Mouse (Mus musculus) neural tube, embryonic 10.5 days (tissue): Measurements from ENCODE around the gene Gm47791.

Experiments used
- DNase-seq: peaks from one replicate; pipeline ENCODE4 v3.0.0-alpha.2; 2017; ENCODE audit warnings: low spot score; ENCODE audit errors: extremely low spot score

Gm47791 gene

DNA sequence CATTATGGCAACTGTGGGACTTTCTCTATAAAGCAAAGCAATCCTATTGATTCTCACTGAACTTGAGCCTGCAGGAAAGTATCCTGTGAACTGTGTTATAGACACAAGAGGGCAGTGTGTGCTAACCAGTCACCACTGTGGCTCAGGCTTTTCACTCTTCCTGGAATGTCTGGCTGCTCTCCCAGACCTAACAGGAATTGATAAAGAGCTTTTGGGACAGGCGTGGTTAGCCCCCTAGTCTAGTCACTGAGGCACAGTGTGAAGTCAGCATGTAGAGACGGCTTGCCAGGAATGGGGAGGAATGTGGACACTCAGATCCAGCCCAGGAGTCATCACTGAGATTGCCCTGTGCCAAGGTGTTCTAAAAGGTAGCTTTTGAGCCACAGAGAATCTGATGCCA is 16.4 kb upstream of the Gm47791 start:
- peak; percentile 34 for DNase-seq

DNA sequence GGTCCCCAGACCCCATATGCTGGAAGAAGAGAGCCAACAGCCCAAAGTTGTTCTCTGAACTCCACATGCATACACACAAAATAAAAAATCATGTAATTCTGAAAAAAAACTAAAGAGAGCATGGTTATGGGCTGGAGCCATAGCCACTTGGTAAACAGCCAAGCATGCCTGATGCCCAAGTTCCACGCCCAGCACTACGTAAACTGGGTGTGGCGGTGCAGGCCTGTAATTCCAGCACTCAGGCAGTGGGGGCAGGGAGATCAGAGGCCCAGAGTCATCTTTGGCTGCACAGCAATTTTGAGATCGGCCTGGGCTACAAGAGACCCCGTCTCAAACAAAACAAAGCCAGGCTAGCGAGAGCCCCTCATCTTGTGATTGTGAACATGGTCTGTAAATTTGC is 14.5 kb upstream of the Gm47791 start:
- DNase-seq = no peak

GRCm38 (mm10) chr1:82783559-82783958 is 12.5 kb upstream of the Gm47791 start:
- DNase-seq = no peak

- no peak for DNase-seq
Measured at GRCm38 (mm10) chr1:82779388-82779966, 8.4 kb upstream of the Gm47791 start.

DNA sequence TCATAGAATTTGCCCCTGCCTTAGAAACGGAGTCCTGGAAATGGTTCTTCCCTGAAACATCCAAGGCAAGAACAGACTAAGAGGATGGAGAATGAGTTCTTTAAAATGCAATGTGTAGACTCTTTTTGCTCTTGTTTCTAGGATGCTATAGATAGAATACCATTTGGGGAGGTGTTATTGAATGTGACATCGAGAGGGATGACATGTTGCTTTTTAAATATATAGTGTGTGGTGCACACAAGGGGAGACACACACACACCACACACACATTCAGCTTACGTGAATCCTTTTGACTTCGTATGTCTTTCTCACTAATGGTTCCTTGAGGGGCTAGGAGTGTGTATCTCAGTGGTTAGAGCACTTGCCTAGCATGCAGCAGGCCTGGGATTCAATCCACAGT is 4.2 kb upstream of the Gm47791 start:
- DNase-seq = no peak

- DNase-seq = no peak
Measured at GRCm38 (mm10) chr1:82773208-82773607, 2.2 kb upstream of the Gm47791 start.

DNA sequence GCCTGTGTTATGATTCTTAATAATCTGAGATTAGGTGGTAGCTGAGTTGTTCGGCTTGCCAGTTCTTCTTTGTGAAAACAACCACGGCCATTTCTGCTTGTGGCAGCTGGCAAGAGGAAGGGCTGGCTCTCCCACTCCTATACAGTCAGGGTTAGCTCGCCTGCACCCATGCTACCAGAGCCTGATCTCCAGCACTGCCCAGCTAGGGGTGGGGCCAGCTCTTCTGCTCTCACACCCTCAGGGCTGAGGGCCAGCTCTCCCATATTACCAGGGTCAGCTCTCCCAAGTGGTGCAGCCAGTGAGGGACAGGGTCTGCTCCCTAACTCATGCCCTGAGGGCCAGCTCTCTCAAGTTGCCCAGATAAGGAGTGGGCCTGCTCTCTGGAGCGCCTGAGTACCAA is 1.4 kb upstream of the Gm47791 start:
- no peak for DNase-seq

DNA sequence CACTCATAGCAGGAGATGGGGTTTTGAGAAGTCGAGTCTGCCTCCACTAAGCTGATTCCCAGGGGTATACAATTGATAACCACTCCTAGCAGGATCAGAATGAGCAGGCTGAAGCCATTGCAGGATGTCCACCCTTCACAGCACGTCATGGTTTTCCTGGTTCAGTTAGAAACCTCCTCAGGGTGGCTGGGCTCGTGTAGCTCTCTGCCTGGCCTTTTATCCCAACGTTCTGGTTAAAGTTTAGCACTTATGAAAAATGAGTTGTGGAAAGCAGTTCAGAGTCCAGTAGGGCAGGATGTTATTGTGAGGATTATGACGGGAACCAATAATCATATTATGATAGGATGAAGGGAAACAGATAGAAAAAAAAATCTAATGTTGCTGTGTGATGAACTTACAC is 2.8 kb downstream of the Gm47791 start, which contains the start of gene Tm4sf20:
TSS of gene Tm4sf20 (minus strand) at position 193 of the 400 bp plus-strand sequence.
- DNase-seq = no peak

GRCm38 (mm10) chr1:82766641-82767040 is 4.4 kb downstream of the Gm47791 start:
- DNase-seq = no peak

DNA sequence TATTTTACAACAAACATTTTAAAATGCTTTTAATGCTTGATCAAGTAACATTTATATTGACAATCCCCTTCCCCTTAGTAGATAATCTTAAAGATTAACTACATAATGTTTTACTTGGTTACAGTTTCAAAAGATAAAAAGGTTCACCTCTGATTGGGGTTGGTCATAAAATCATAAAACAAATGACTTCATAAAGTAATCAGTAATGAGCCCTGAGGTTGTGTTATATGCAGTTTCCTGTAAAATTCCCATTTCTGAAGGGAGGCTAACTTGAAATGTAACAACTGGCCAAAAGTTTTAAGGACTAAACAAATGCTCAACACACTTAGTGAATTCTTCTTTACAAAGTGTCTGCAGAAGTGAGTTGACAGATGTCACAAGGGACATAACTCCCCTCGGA is 4.8 kb downstream of the Gm47791 start:
- DNase-seq = no peak

DNA sequence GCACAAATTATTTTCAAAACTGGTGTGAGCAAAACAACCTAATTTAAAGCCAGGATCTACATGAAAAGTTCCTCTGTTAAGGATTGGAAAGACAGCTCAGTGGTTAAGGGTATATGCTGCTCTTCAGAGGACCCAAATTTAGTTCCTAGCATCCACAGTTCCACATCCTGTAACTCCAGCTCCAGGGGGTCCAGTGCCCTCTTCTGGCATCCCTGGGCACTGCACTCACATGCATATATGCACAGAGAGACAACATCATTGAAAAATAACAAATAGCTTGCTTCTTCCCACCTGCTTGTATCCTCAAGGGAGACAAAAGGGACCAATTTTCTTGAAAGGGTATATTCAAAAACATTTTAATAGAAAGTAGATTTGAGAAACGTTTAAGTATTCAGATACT is 8.8 kb downstream of the Gm47791 start:
- DNase-seq = no peak

GRCm38 (mm10) chr1:82761454-82762169 is 9.4 kb downstream of the Gm47791 start:
- DNase-seq = no peak

DNA sequence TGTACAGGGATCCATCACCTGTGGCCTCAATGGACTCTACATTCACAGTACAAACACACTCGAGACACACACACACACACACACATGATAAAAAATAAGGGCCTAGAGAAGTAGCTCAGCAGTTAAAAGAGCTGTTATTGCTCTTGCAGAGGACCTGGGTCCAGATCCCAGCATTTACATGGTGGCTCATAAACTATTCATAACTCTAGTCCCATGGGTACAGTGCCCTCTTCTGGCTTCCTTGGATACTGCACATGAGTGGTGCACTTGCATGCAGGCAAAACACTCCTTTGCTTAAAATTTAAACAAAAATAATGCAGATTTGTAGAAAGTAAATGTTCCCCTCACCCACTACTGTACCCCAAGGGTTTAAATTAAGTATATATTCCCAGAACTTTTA is 11.5 kb downstream of the Gm47791 start:
- DNase-seq = no peak

GRCm38 (mm10) chr1:82747714-82748452 is 23.2 kb downstream of the Gm47791 start:
- no peak for DNase-seq

- no peak for DNase-seq
Measured at GRCm38 (mm10) chr1:82746408-82746807, 24.6 kb downstream of the Gm47791 start.

- DNase-seq = no peak
Measured at GRCm38 (mm10) chr1:82743962-82744361, 27.1 kb downstream of the Gm47791 start.

GRCm38 (mm10) chr1:82741539-82741938 is 29.5 kb downstream of the Gm47791 start:
- DNase-seq = no peak

- no peak for DNase-seq
Measured at GRCm38 (mm10) chr1:82738066-82738465, 33.0 kb downstream of the Gm47791 start.

DNA sequence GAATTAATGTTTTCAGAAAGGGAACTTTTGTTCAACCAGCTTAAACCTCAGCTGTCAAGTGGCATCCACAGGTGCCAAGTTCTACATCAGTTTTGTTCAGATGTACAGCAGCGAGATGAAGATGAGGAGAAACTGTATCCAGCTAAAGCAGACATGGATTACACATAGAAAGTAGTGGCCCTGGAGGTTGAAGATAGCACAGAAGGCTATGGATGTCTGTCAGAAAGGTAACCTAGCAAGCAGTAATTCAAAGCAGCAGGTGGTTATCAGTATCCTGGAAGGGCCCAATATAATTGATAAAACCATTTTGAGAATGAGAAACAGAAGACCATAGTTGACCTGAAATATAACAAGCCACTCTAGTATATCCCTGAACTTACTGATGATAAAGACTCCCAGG is 37.7 kb downstream of the Gm47791 start:
- no peak for DNase-seq

DNA sequence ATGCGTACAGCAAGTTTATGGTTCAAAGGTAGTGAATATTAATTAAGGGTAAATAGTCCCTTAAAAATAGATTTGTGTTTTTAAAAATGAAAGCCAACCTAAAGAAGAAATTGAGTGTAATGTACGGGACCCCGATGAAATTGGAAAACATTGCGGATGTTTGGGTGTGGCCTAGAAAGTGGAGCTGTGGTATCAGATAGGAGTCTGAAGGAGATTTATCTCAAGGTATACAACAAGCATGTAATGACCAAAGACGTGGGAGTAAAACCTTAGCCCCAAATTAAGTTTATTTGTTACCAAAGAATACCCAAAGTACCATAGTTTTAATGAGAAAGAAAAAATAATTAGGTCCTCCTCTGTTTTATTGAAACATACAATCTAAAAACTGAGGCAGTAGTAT is 44.6 kb downstream of the Gm47791 start:
- DNase-seq = no peak

GRCm38 (mm10) chr1:82725875-82726185 is 45.2 kb downstream of the Gm47791 start:
- DNase-seq = no peak

DNA sequence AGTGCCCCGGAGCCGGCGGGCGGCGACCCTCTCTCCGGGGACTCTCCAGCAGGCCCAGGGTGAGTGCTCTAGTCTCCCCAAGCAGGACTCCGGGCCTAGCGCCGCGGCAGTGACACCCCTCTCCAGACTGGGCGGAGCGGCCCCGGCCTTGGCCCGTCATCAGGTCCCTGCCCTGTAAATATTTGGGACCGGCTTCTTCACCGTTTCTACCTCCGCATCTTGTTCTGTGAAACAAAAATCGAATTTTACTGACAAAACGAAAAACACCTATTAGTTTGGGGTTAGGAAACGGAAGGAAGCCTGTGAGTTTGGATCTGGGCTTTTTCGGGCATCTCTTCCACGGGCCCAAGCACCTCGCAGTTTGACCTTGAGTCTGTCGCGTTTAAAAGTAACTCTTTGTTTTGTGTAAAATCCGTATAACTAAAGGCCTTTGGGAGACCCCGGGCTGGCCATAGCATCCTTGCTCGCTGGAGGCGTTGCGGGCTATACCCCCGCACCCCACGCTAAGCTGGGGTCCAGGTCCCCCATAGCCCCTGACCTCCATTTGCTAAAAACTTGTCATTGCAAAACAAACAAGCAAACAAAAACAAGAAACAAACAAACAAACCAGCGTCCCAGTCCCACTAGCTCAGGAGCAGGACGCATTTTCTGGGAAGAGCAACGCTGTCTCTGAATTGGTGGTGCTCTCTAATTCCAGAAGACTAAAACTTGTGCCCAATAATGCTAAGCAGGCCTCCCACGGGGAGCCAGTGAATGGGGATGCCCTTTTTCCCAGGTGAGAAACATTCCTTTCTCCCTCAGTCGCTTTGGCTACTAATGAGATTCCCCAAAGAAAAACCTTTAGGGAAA is 45.8 kb downstream of the Gm47791 start:
- no peak for DNase-seq
